Mouse (Mus musculus): Measurements from ENCODE around the gene Gramd4. TPM values are rescaled to one million over a fixed set of nuclear protein-coding genes. Genes with fewer than 3 reads are reported as not detected.

Gene Gramd4
- polyA plus RNA-seq, 1 experiment from 2014 or later, result 9.7 TPM

- no peaks in the 10 kb centered on the region for H3K27me3 ChIP-seq (ENCODE audit: control insufficient read depth, insufficient read depth, low read length)
- 79% methylated on average over 7 of the region's 7 CpGs for WGBS
Observed at GRCm38 (mm10) chr15:86119186-86119585, 61.7 kb downstream of the Gramd4 start.

GRCm38 (mm10) chr15:86122261-86122949 is 64.9 kb downstream of the Gramd4 start:
- H3K4me2 ChIP-seq (replicated peaks; ENCODE audit: low read depth, low read length), result no peak overlapping the region
- peaks cover 36% of the 10 kb centered on the region for H3K36me3 ChIP-seq (ENCODE audit: control insufficient read depth, insufficient read depth, low read length)
- no peak overlapping the region for H3K4me3 ChIP-seq (ENCODE audit: low read length)
- no peak overlapping the region for H3K27ac ChIP-seq (ENCODE audit: low read depth, low read length)
- no peaks in the 10 kb centered on the region for H3K27me3 ChIP-seq (ENCODE audit: control insufficient read depth, insufficient read depth, low read length)
- WGBS, result 82% methylated on average over 9 of the region's 9 CpGs
- H3K9ac ChIP-seq (ENCODE audit: low read depth, low read length), result no peak overlapping the region
- H3K4me1 ChIP-seq (ENCODE audit: control insufficient read depth, insufficient read depth, low read length), result no peaks in the 10 kb centered on the region
- ATAC-seq (ENCODE audit: low FRiP score, low TSS enrichment), result no peak
- H3K9me3 ChIP-seq (ENCODE audit: control insufficient read depth, low read length), result no peaks in the 10 kb centered on the region

More at GRCm38 (mm10) chr15:86119186-86119585, 61.7 kb downstream of the Gramd4 start:
- no peak overlapping the region for H3K9ac ChIP-seq (ENCODE audit: low read depth, low read length)
- H3K9me3 ChIP-seq (ENCODE audit: control insufficient read depth, low read length), result no peaks in the 10 kb centered on the region
- no peak overlapping the region for H3K4me3 ChIP-seq (ENCODE audit: low read length)
- ATAC-seq (ENCODE audit: low FRiP score, low TSS enrichment), result no peak
- no peak overlapping the region for H3K27ac ChIP-seq (ENCODE audit: low read depth, low read length)
- H3K36me3 ChIP-seq (ENCODE audit: control insufficient read depth, insufficient read depth, low read length), result peaks cover 27% of the 10 kb centered on the region; the same call in 1 of the 2 replicates
- H3K4me2 ChIP-seq (replicated peaks; ENCODE audit: low read depth, low read length), result no peak overlapping the region
- no peaks in the 10 kb centered on the region for H3K4me1 ChIP-seq (ENCODE audit: control insufficient read depth, insufficient read depth, low read length)

GRCm38 (mm10) chr15:86123409-86123808 is 65.9 kb downstream of the Gramd4 start:
- WGBS, result 92% methylated on average over 4 of the region's 4 CpGs
- no peak for ATAC-seq (ENCODE audit: low FRiP score, low TSS enrichment)
- peaks cover 38% of the 10 kb centered on the region for H3K36me3 ChIP-seq (ENCODE audit: control insufficient read depth, insufficient read depth, low read length)
- H3K27me3 ChIP-seq (ENCODE audit: control insufficient read depth, insufficient read depth, low read length), result no peaks in the 10 kb centered on the region
- no peak overlapping the region for H3K27ac ChIP-seq (ENCODE audit: low read depth, low read length)
- no peaks in the 10 kb centered on the region for H3K9me3 ChIP-seq (ENCODE audit: control insufficient read depth, low read length)
- no peak overlapping the region for H3K4me3 ChIP-seq (ENCODE audit: low read length)
- no peak overlapping the region for H3K9ac ChIP-seq (ENCODE audit: low read depth, low read length)
- no peaks in the 10 kb centered on the region for H3K4me1 ChIP-seq (ENCODE audit: control insufficient read depth, insufficient read depth, low read length)
- no peak overlapping the region for H3K4me2 ChIP-seq (replicated peaks; ENCODE audit: low read depth, low read length)

GRCm38 (mm10) chr15:86124359-86124758 is 66.9 kb downstream of the Gramd4 start:
- H3K4me3 ChIP-seq (ENCODE audit: low read length), result no peak overlapping the region
- WGBS, result 40% methylated on average over 1 of the region's 1 CpGs
- no peak overlapping the region for H3K9ac ChIP-seq (ENCODE audit: low read depth, low read length)
- ATAC-seq (ENCODE audit: low FRiP score, low TSS enrichment), result no peak
- H3K27ac ChIP-seq (ENCODE audit: low read depth, low read length), result no peak overlapping the region
- H3K9me3 ChIP-seq (ENCODE audit: control insufficient read depth, low read length), result no peaks in the 10 kb centered on the region
- no peaks in the 10 kb centered on the region for H3K27me3 ChIP-seq (ENCODE audit: control insufficient read depth, insufficient read depth, low read length)
- no peaks in the 10 kb centered on the region for H3K4me1 ChIP-seq (ENCODE audit: control insufficient read depth, insufficient read depth, low read length)
- no peak overlapping the region for H3K4me2 ChIP-seq (replicated peaks; ENCODE audit: low read depth, low read length)
- H3K36me3 ChIP-seq (ENCODE audit: control insufficient read depth, insufficient read depth, low read length), result peaks cover 45% of the 10 kb centered on the region

- H3K9me3 ChIP-seq (ENCODE audit: control insufficient read depth, low read length), result no peaks in the 10 kb centered on the region
- no peaks in the 10 kb centered on the region for H3K27me3 ChIP-seq (ENCODE audit: control insufficient read depth, insufficient read depth, low read length)
- ATAC-seq (ENCODE audit: low FRiP score, low TSS enrichment), result no peak
- H3K36me3 ChIP-seq (ENCODE audit: control insufficient read depth, insufficient read depth, low read length), result peaks cover 60% of the 10 kb centered on the region
- H3K4me1 ChIP-seq (ENCODE audit: control insufficient read depth, insufficient read depth, low read length), result no peaks in the 10 kb centered on the region
- 78% methylated on average over 3 of the region's 3 CpGs for WGBS
- H3K4me3 ChIP-seq (ENCODE audit: low read length), result no peak overlapping the region
- no peak overlapping the region for H3K27ac ChIP-seq (ENCODE audit: low read depth, low read length)
- H3K4me2 ChIP-seq (replicated peaks; ENCODE audit: low read depth, low read length), result no peak overlapping the region
- no peak overlapping the region for H3K9ac ChIP-seq (ENCODE audit: low read depth, low read length)
Observed at GRCm38 (mm10) chr15:86129036-86129435, 71.5 kb downstream of the Gramd4 start.

GRCm38 (mm10) chr15:86130657-86131056 is 73.2 kb downstream of the Gramd4 start:
- Histone ChIP-seq H3K36me3 (ENCODE audit: control insufficient read depth, insufficient read depth, low read length) (peaks cover 69% of the 10 kb centered on the region), H3K27ac (ENCODE audit: low read depth, low read length) (no peak overlapping the region), H3K27me3 (ENCODE audit: control insufficient read depth, insufficient read depth, low read length) (no peaks in the 10 kb centered on the region), H3K4me2 (replicated peaks; ENCODE audit: low read depth, low read length) (no peak overlapping the region), H3K9ac (ENCODE audit: low read depth, low read length) (no peak overlapping the region), H3K4me1 (ENCODE audit: control insufficient read depth, insufficient read depth, low read length) (no peaks in the 10 kb centered on the region), H3K4me3 (ENCODE audit: low read length) (no peak overlapping the region), H3K9me3 (ENCODE audit: control insufficient read depth, low read length) (no peaks in the 10 kb centered on the region)
- ATAC-seq (ENCODE audit: low FRiP score, low TSS enrichment), result no peak
- WGBS, result 92% methylated on average over 10 of the region's 10 CpGs

- Histone ChIP-seq H3K9ac (ENCODE audit: low read depth, low read length) (no peak overlapping the region; the same call in 1 of the 2 replicates), H3K36me3 (ENCODE audit: control insufficient read depth, insufficient read depth, low read length) (peaks cover 40% of the 10 kb centered on the region), H3K27me3 (ENCODE audit: control insufficient read depth, insufficient read depth, low read length) (no peaks in the 10 kb centered on the region), H3K4me2 (replicated peaks; ENCODE audit: low read depth, low read length) (no peak overlapping the region), H3K9me3 (ENCODE audit: control insufficient read depth, low read length) (no peaks in the 10 kb centered on the region), H3K4me3 (ENCODE audit: low read length) (no peak overlapping the region), H3K4me1 (ENCODE audit: control insufficient read depth, insufficient read depth, low read length) (no peaks in the 10 kb centered on the region), H3K27ac (ENCODE audit: low read depth, low read length) (no peak overlapping the region)
- 44% methylated on average over 18 of the region's 18 CpGs for WGBS
- peak; percentile 26; the same call in 1 of the 2 replicates for ATAC-seq (ENCODE audit: low FRiP score, low TSS enrichment)
Observed at GRCm38 (mm10) chr15:86134941-86135783, 77.7 kb downstream of the Gramd4 start.

GRCm38 (mm10) chr15:86137638-86138037 is 80.1 kb downstream of the Gramd4 start:
- no peaks in the 10 kb centered on the region for H3K4me1 ChIP-seq (ENCODE audit: control insufficient read depth, insufficient read depth, low read length)
- H3K27ac ChIP-seq (ENCODE audit: low read depth, low read length), result no peak overlapping the region
- no peak overlapping the region for H3K4me3 ChIP-seq (ENCODE audit: low read length)
- no peaks in the 10 kb centered on the region for H3K9me3 ChIP-seq (ENCODE audit: control insufficient read depth, low read length)
- peaks cover 27% of the 10 kb centered on the region for H3K36me3 ChIP-seq (ENCODE audit: control insufficient read depth, insufficient read depth, low read length)
- no peak overlapping the region for H3K4me2 ChIP-seq (replicated peaks; ENCODE audit: low read depth, low read length)
- no peak overlapping the region for H3K9ac ChIP-seq (ENCODE audit: low read depth, low read length)
- H3K27me3 ChIP-seq (ENCODE audit: control insufficient read depth, insufficient read depth, low read length), result no peaks in the 10 kb centered on the region
- no peak for ATAC-seq (ENCODE audit: low FRiP score, low TSS enrichment)
- 62% methylated on average over 4 of the region's 4 CpGs for WGBS

- no peak overlapping the region for H3K4me2 ChIP-seq (replicated peaks; ENCODE audit: low read depth, low read length)
- H3K4me1 ChIP-seq (ENCODE audit: control insufficient read depth, insufficient read depth, low read length), result no peaks in the 10 kb centered on the region
- H3K4me3 ChIP-seq (ENCODE audit: low read length), result no peak overlapping the region
- 0 out of 2 replicates have a peak, but pooled peaks have one; percentile 20 for ATAC-seq (ENCODE audit: low FRiP score, low TSS enrichment)
- H3K9me3 ChIP-seq (ENCODE audit: control insufficient read depth, low read length), result no peaks in the 10 kb centered on the region
- no peak overlapping the region for H3K9ac ChIP-seq (ENCODE audit: low read depth, low read length)
- 35% methylated on average over 10 of the region's 10 CpGs for WGBS
- H3K27me3 ChIP-seq (ENCODE audit: control insufficient read depth, insufficient read depth, low read length), result no peaks in the 10 kb centered on the region
- H3K36me3 ChIP-seq (ENCODE audit: control insufficient read depth, insufficient read depth, low read length), result peaks cover 18% of the 10 kb centered on the region; the same call in 1 of the 2 replicates
- 0 out of 2 replicates have a peak overlapping the region, but pooled peaks have one; percentile 4 for H3K27ac ChIP-seq (ENCODE audit: low read depth, low read length)
Observed at GRCm38 (mm10) chr15:86140323-86140722, 82.8 kb downstream of the Gramd4 start.

Measured in kidney, embryonic 14.5 days (tissue).